Mouse (Mus musculus) neural tube, embryonic 11.5 days (tissue): ENCODE data around the gene Rmnd1. TPM values are rescaled to one million over a fixed set of nuclear protein-coding genes. Genes with fewer than 3 reads are reported as not detected.

ENCODE experiments used
- ATAC-seq: fragments of 200-750 bp; cut with Nextera tagmentation; 2 replicates; pipeline ENCODE4 v1.8.0; 2017; ENCODE audit warnings: moderate number of reproducible peaks, mild to moderate bottlenecking, moderate TSS enrichment, moderate library complexity; ENCODE audit not compliant: insufficient read depth, low FRiP score, low TSS enrichment
- DNase-seq: peaks from one replicate; pipeline ENCODE4 v3.0.0-alpha.2; 2015; ENCODE audit warnings: low spot score
- H3K27ac ChIP-seq: fragments of 300-500 bp; sonication (generic); 2 replicates; pipeline ENCODE4 v1.5.1; 2014; ENCODE audit warnings: low read depth, mild to moderate bottlenecking, low read length
- H3K27me3 ChIP-seq: fragments of 300-500 bp; sonication (generic); 2 replicates; pipeline ENCODE4 v1.6.1; 2014; ENCODE audit warnings: mild to moderate bottlenecking, low read length, mixed read lengths; ENCODE audit not compliant: control insufficient read depth, insufficient read depth
- H3K36me3 ChIP-seq: fragments of 300-500 bp; sonication (generic); 2 replicates; pipeline ENCODE4 v1.6.1; 2014; ENCODE audit warnings: mild to moderate bottlenecking, low read length, moderate library complexity, mixed read lengths; ENCODE audit not compliant: control insufficient read depth, insufficient read depth
- H3K4me1 ChIP-seq: fragments of 300-500 bp; sonication (generic); 2 replicates; pipeline ENCODE4 v1.6.1; 2014; ENCODE audit warnings: low read length, mixed read lengths; ENCODE audit not compliant: control insufficient read depth, insufficient read depth
- H3K4me2 ChIP-seq: fragments of 300-500 bp; sonication (generic); 2 replicates; pipeline ENCODE4 v1.6.1; 2014; ENCODE audit warnings: low read depth, mild to moderate bottlenecking, moderate library complexity
- H3K4me3 ChIP-seq: fragments of 300-500 bp; sonication (generic); 2 replicates; pipeline ENCODE4 v1.5.1; 2014; ENCODE audit warnings: low read depth, low read length
- H3K9ac ChIP-seq: fragments of 300-500 bp; sonication (generic); 2 replicates; pipeline ENCODE4 v1.6.1; 2014; ENCODE audit warnings: mild to moderate bottlenecking, low read length
- H3K9me3 ChIP-seq: fragments of 300-500 bp; sonication (generic); 2 replicates; pipeline ENCODE4 v1.6.1; 2016; ENCODE audit warnings: low read length; ENCODE audit not compliant: control insufficient read depth
- WGBS: fragments of 180-500 bp; shearing (Covaris S2); extraction: QIAGEN DNeasy Blood & Tissue Kit; methylation state at CpG from one replicate; pipeline ENCODE4 v1.1.7; 2014; 5-methylcytosine and 5-hydroxymethylcytosine counted together
- polyA plus RNA-seq: library from polyadenylated mRNA; unstranded; fragments of >200 nt; fragmentation: Nextera tagmentation; extraction: Ambion mirVana; gene quantifications from 2 replicates; pipeline ENCODE4 v1.2.1, GENCODE M21; 2014

The Rmnd1 gene
- polyA plus RNA-seq, 1 experiment from 2014 or later = 47.6 TPM

DNA sequence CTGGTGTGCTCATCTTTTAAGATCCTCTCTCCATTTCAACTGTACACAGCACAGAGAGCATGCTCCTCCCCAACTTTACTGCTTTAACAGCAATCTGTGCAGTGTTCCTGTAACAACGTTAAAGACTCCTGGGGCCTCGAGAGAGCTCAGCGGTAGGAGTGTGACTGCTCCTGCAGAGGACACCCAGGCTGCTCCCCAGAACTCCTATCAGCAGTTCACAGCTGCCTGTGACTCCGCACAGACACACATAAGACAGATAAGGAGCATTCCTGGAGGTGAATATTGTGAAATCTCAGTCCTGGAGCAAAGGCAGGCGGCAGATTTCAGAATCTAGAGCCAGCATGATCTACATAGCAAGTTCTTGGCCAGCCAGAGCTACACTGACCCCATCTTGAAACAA is 26.7 kb downstream of the Rmnd1 start:
- WGBS = 85% methylated on average over 5 of the region's 5 CpGs

DNA sequence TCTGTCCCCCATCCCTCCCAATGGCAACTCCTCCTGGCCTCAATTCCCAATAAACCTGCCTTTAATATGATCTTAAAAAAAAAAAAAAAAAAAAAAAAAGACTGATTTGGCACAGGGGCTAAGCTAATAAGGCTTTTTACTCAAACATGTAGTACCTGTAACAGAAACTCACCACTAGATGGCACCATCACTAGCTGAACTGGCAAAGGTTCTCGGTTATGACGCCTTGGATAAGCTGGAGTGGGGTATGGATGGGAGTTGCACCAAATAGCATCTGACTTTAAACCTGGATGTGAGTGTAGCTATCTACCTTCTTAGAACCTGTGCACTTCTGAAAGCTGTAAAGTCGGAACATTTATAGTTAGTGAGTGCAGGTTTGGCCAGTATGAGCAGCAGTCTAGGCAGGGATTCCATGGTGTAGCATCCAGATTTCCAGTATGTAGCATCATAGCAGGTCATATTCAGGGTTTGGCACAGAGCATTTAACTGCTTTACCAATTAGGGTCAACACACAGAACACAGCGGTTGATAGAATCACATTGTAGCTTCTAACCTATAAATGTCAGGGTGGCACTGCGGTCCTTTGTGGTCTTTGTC is 27.2 kb downstream of the Rmnd1 start:
- Histone ChIP-seq H3K9me3 (no peaks in the 10 kb centered on the region), H3K36me3 (no peaks in the 10 kb centered on the region; the same call in 1 of the 2 replicates), H3K4me2 (no peak overlapping the region), H3K9ac (no peak overlapping the region), H3K4me3 (no peak overlapping the region), H3K4me1 (no peaks in the 10 kb centered on the region), H3K27me3 (no peaks in the 10 kb centered on the region), H3K27ac (no peak overlapping the region)
- DNase-seq (no peak), ATAC-seq (peak; percentile 60; the same call in 1 of the 2 replicates)
- 68% methylated on average over 5 of the region's 5 CpGs for WGBS

More for the DNA sequence above, 26.7 kb downstream of the Rmnd1 start:
- no peaks in the 10 kb centered on the region; the same call in 1 of the 2 replicates for H3K36me3 ChIP-seq
- no peak overlapping the region for H3K9ac ChIP-seq
- H3K27me3 ChIP-seq = no peaks in the 10 kb centered on the region
- ATAC-seq (no peak), DNase-seq (no peak)
- H3K4me2 ChIP-seq = no peak overlapping the region
- no peaks in the 10 kb centered on the region for H3K9me3 ChIP-seq
- no peak overlapping the region for H3K4me3 ChIP-seq
- H3K27ac ChIP-seq = no peak overlapping the region
- H3K4me1 ChIP-seq = no peaks in the 10 kb centered on the region

DNA sequence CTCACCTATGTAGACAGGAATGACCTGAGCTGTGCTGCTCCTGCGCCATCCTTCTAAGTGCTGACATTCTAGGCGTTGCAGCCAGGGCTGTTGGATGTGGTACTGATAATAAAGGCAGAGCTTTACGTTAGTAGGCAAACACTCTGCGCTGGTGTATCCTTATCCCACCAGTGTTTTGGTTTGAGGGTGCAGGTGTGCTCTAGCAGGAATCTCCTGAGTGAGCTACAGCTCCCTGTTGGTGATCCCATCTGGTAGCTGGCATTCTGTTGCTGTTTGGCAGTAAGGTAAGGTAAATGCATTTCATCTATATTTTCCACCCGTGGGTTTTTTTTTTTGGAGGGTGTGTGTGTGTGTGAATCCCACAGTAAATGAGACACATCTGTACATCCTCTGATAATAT is 34.1 kb downstream of the Rmnd1 start:
- ATAC-seq (no peak), DNase-seq (no peak)
- WGBS = 92% methylated on average over 5 of the region's 5 CpGs
- no peak overlapping the region for H3K4me2 ChIP-seq
- H3K27me3 ChIP-seq = no peaks in the 10 kb centered on the region
- H3K36me3 ChIP-seq = no peaks in the 10 kb centered on the region; the same call in 1 of the 2 replicates
- no peaks in the 10 kb centered on the region for H3K9me3 ChIP-seq
- H3K4me1 ChIP-seq = no peaks in the 10 kb centered on the region
- H3K27ac ChIP-seq = no peak overlapping the region
- no peak overlapping the region for H3K9ac ChIP-seq
- no peak overlapping the region for H3K4me3 ChIP-seq

DNA sequence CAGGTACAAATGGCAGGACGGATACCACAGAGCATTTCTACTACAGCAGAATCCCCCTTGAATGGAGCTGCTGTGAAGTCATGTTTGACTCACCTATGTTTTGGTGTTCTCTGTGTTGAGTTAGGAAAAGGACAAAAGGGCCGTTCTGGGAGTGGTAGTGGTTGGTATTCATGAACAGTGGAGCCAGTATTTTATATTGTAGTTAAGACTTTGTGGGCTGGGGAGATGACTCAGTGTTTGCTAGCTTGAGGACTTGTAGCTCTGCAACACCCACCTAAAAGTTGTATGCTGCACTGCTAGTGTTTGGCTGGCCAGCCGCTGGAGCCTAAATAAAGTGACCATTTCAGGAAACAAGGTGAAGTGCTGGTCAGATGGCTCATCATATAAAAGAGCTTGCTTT is 36.9 kb downstream of the Rmnd1 start:
- Histone ChIP-seq H3K9me3 (no peaks in the 10 kb centered on the region), H3K27ac (no peak overlapping the region), H3K27me3 (no peaks in the 10 kb centered on the region), H3K4me1 (peaks cover 2% of the 10 kb centered on the region), H3K4me3 (no peak overlapping the region), H3K9ac (no peak overlapping the region), H3K36me3 (peaks cover 3% of the 10 kb centered on the region; the same call in 1 of the 2 replicates), H3K4me2 (no peak overlapping the region)
- WGBS = 90% methylated on average over 3 of the region's 3 CpGs
- ATAC-seq (no peak), DNase-seq (no peak)

DNA sequence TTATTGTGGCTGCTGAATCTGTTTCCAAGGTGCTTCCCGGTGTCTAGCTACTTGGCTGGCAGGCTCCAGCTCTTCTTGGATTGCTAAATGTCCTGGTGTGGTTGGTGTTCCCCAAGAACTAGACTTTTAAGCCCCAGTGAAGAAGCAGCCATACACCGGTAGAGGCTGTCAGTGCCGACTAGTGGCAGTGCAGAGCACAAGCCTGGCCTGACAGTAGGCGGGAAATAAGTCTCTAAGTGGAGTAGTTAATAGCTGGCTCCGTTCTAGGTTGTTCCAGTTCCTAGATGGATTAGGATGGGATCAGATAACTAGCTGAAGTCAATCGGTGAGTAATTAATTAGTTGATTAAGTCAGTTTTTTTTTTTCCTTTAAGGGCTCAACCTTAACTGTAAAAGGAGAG is 40.3 kb downstream of the Rmnd1 start:
- H3K27me3 ChIP-seq = no peaks in the 10 kb centered on the region
- no peak overlapping the region for H3K4me2 ChIP-seq
- 72% methylated on average over 6 of the region's 6 CpGs for WGBS
- DNase-seq = no peak
- no peak overlapping the region for H3K4me3 ChIP-seq
- peaks cover 17% of the 10 kb centered on the region for H3K4me1 ChIP-seq
- ATAC-seq = no peak
- H3K9me3 ChIP-seq = no peaks in the 10 kb centered on the region
- no peak overlapping the region for H3K27ac ChIP-seq
- H3K36me3 ChIP-seq = peaks cover 3% of the 10 kb centered on the region; the same call in 1 of the 2 replicates
- H3K9ac ChIP-seq = no peak overlapping the region

DNA sequence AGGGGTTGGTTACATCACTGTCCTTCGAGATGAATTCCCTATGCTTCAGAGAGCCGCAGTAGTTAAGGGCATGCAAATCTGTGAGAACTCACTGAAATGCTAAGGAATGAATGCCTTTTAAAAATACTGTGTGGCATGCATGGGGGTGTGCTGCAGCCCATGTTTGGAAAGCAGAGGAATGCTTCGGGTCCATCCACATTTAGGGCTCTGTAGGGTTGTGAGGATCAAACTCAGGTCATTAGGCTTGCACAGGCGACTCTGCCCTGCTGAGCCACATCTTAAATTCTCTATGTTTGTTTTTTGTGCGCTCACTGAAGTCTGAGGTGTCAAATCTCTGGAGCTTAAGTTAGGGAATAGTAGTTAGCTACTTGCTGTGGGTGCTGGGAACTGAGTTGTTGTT is 41.1 kb downstream of the Rmnd1 start:
- Histone ChIP-seq H3K27ac (no peak overlapping the region), H3K4me3 (no peak overlapping the region), H3K9me3 (no peaks in the 10 kb centered on the region), H3K9ac (no peak overlapping the region), H3K27me3 (no peaks in the 10 kb centered on the region), H3K4me1 (peaks cover 17% of the 10 kb centered on the region), H3K36me3 (peaks cover 3% of the 10 kb centered on the region; the same call in 1 of the 2 replicates), H3K4me2 (no peak overlapping the region)
- 75% methylated on average over 5 of the region's 5 CpGs for WGBS
- no peak for DNase-seq
- no peak for ATAC-seq

DNA sequence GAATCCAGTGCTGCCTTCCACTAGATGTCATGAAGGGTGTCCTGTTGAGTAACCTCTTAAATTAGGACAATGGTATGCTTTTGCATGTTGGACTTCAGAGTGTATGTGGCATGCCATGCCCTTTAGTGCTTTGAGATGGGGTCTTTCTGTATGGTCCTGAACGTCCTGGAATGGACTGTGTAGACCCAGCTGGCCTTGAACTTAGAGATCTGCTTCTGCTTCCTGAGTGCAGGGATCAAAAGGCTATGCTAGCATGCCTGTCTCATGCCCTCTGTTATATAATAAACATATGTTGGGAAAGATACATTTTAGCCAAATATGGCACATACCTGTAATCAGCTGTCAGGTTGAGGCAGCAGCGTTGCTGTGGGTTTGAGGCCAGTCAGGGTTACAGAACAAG is 41.6 kb downstream of the Rmnd1 start:
- Histone ChIP-seq H3K9ac (no peak overlapping the region), H3K4me1 (peaks cover 17% of the 10 kb centered on the region), H3K27me3 (no peaks in the 10 kb centered on the region), H3K9me3 (no peaks in the 10 kb centered on the region), H3K27ac (no peak overlapping the region), H3K4me3 (no peak overlapping the region), H3K4me2 (no peak overlapping the region), H3K36me3 (peaks cover 3% of the 10 kb centered on the region; the same call in 1 of the 2 replicates)
- DNase-seq (no peak), ATAC-seq (no peak)
- 76% methylated on average over 2 of the region's 2 CpGs for WGBS

DNA sequence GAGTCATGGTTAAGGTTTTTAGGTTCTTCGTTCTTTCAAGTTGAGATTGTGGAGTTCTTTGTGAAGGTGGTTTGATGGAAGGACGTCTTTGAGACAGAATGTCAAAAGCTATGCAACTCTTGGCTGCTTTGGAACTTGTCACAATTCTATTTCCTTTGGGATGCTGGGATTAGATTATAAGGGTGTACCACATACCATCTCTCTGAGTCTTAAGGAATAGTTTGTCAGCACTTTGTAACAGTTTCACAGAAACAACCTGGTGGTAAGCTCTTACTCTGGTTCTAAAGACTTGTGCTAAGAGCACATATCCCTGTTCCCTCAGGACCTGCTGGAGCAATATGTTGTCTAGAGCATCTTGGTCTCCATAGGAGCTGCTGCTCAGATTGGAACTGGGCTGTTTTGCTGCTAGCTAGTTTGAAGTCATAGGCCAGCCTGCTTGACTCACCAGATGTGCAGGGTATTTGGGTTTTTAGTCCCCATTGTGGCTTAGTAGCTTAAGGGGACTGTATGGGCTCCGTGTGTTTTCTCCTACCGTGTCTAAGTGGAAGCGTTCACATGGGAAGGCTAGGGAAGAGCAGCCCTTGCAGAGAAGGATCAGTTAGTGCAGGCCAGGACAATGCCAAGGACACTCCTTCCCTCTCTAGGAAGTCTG is 42.6 kb downstream of the Rmnd1 start:
- Histone ChIP-seq H3K27me3 (no peaks in the 10 kb centered on the region), H3K4me2 (peak overlapping the region; percentile 91), H3K9me3 (no peaks in the 10 kb centered on the region), H3K4me3 (peak overlapping the region; percentile 100; the same call in 1 of the 2 replicates), H3K36me3 (peaks cover 3% of the 10 kb centered on the region; the same call in 1 of the 2 replicates), H3K4me1 (peaks cover 17% of the 10 kb centered on the region), H3K27ac (no peak overlapping the region), H3K9ac (peak overlapping the region; percentile 98)
- WGBS = 72% methylated on average over 5 of the region's 5 CpGs
- DNase-seq (no peak), ATAC-seq (no peak)

DNA sequence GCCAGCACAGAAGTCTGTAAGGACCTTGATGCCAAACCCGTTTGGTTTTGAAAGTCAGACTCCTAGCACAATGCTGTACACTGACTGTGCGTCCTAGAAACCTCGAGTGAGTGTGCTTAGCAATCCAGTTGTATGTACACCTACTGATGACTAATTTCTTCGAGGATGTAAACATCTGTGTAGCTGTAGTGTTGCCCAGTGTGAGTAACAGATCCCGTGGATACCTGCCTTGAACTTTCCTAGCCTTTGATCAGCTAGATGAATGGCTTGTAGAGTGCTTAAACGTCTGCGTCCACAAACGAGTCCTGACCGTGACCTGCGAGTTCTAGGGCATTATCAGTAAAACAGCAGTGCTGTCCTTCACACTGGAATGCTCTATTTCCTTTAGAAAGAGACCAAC is 43.2 kb downstream of the Rmnd1 start:
- no peaks in the 10 kb centered on the region for H3K9me3 ChIP-seq
- ATAC-seq (no peak), DNase-seq (no peak)
- H3K27ac ChIP-seq = no peak overlapping the region
- H3K36me3 ChIP-seq = peaks cover 3% of the 10 kb centered on the region; the same call in 1 of the 2 replicates
- peak overlapping the region; percentile 100 for H3K4me3 ChIP-seq
- H3K27me3 ChIP-seq = no peaks in the 10 kb centered on the region
- H3K9ac ChIP-seq = peak overlapping the region; percentile 98
- H3K4me1 ChIP-seq = peaks cover 17% of the 10 kb centered on the region
- WGBS = 26% methylated on average over 10 of the region's 10 CpGs
- H3K4me2 ChIP-seq = peak overlapping the region; percentile 91
